Comparison of ENCODE assay signal across 17 mouse cellular contexts in genomic region chr17:84537301-84537700, GRCm38 (mm10). TPM values are rescaled to one million over a fixed set of nuclear protein-coding genes. Genes with fewer than 3 reads are reported as not detected.
"Had no signal": no experiment of that assay in that cellular context is flagged by ENCODE, and none has a peak within 500 bp of the region (broad histone marks: within the 10 kb centered on the region; RNA-seq: fewer than 3 reads in every experiment).

No protein-coding gene starts in this region.

- H3K4me1 ChIP-seq: liver, embryonic 12.5 days; neural tube, embryonic 12.5 days; stomach, embryonic 15.5 days had no signal

- H3K9me3 ChIP-seq: limb, embryonic 15.5 days; liver, embryonic 12.5 days; midbrain, embryonic 12.5 days; neural tube, embryonic 12.5 days; stomach, embryonic 15.5 days had no signal

- H3K9ac ChIP-seq: limb, embryonic 15.5 days; liver, embryonic 12.5 days; liver, embryonic 14.5 days; lung, embryonic 14.5 days; midbrain, embryonic 12.5 days; neural tube, embryonic 12.5 days; stomach, embryonic 15.5 days had no signal

- H3K27me3 ChIP-seq: limb, embryonic 15.5 days; liver, embryonic 12.5 days; megakaryocyte, embryonic 14.5 days; midbrain, embryonic 12.5 days; neural tube, embryonic 12.5 days; stomach, embryonic 15.5 days had no signal

- DNase-seq: lung, embryonic 14.5 days; midbrain, embryonic 14.5 days; right cerebral cortex, postnatal 14 days; thymus, adult 2 months; thymus, postnatal 25 days; thymus, postnatal 4 days had no signal

- ATAC-seq: liver, embryonic 12.5 days had no signal

- H3K4me3 ChIP-seq: limb, embryonic 15.5 days; liver, embryonic 12.5 days; megakaryocyte, embryonic 14.5 days; midbrain, embryonic 12.5 days; neural tube, embryonic 12.5 days; stomach, embryonic 15.5 days had no signal

- H3K27ac ChIP-seq: limb, embryonic 15.5 days; liver, embryonic 12.5 days; liver, embryonic 14.5 days; macrophage; midbrain, embryonic 12.5 days; neural tube, embryonic 12.5 days; stomach, embryonic 15.5 days; stomach, postnatal 0 days had no signal

- H3K4me2 ChIP-seq: limb, embryonic 15.5 days; liver, embryonic 12.5 days; lung, embryonic 14.5 days; midbrain, embryonic 12.5 days; neural tube, embryonic 12.5 days; stomach, embryonic 15.5 days had no signal

- H3K36me3 ChIP-seq: liver, embryonic 12.5 days; midbrain, embryonic 12.5 days; neural tube, embryonic 12.5 days; stomach, embryonic 15.5 days had no signal

RNA-seq across cellular contexts. Expression of gene Plekhh2, which starts 25.6 kb away (rescaled TPM):
- total RNA-seq: monocyte, adult 5-6 weeks; neutrophil, adult 5-6 weeks had no signal
